Mouse (Mus musculus) CD8-positive naive resting alpha-beta T cell, adult 2 months (primary cell): Measurements from ENCODE around the gene Rab13.
A peak's percentile ranks its signal among the peaks of the same experiment; 100 is the strongest.
"Not testable (repeated sequence)": the region's sequence is repeated elsewhere in the genome, so short reads cannot be mapped to it uniquely, and the experiment has no call there.

ENCODE experiments used
- DNase-seq, 2 experiments: peaks; one replicate each; pipeline ENCODE4 v3.0.0; 2022; ENCODE audit warnings: low read depth in 2 of 2, low spot score in 2 of 2

The Rab13 gene

GRCm38 (mm10) chr3:90224331-90224730 lies 10.8 kb downstream of the Rab13 start:
- DNase-seq: no peak

GRCm38 (mm10) chr3:90231075-90231474 lies 17.6 kb downstream of the Rab13 start:
- no peak for DNase-seq

- peak; percentile 86 to 87 for DNase-seq
These were observed 18.2 kb downstream of the Rab13 start, which contains the start of gene Jtb for GRCm38 (mm10) chr3:90231507-90232333. Gene Jtb (plus strand): TSS chr3:90231597.

- DNase-seq: no peak
These were observed 27.8 kb downstream of the Rab13 start for GRCm38 (mm10) chr3:90241251-90241650.

- DNase-seq: no peak
These were observed 28.3 kb downstream of the Rab13 start for GRCm38 (mm10) chr3:90241669-90242358.

GRCm38 (mm10) chr3:90242984-90243775 lies 29.7 kb downstream of the Rab13 start, which contains the start of gene Creb3l4:
Gene Creb3l4 (minus strand): TSS chr3:90243512.
- DNase-seq: no peak

- DNase-seq: no peak
These were observed 31.9 kb downstream of the Rab13 start for GRCm38 (mm10) chr3:90245406-90245805.

- DNase-seq: no peak
These were observed 34.1 kb downstream of the Rab13 start for GRCm38 (mm10) chr3:90247630-90247959.

GRCm38 (mm10) chr3:90247960-90248745 lies 34.7 kb downstream of the Rab13 start, which contains the start of gene Slc39a1:
Gene Slc39a1 (plus strand): TSS chr3:90248172.
- DNase-seq: peak; percentile 70 to 79

GRCm38 (mm10) chr3:90248746-90249100 lies 35.2 kb downstream of the Rab13 start:
- DNase-seq: no peak

GRCm38 (mm10) chr3:90250791-90251190 lies 37.3 kb downstream of the Rab13 start:
- no peak for DNase-seq

GRCm38 (mm10) chr3:90251731-90252226 lies 38.3 kb downstream of the Rab13 start:
- DNase-seq: not testable (repeated sequence)

- not testable (repeated sequence) for DNase-seq
These were observed 39.2 kb downstream of the Rab13 start for GRCm38 (mm10) chr3:90252659-90253058.

GRCm38 (mm10) chr3:90253174-90253573 lies 39.7 kb downstream of the Rab13 start:
- not testable (repeated sequence) for DNase-seq

GRCm38 (mm10) chr3:90253653-90254418 lies 40.3 kb downstream of the Rab13 start, which contains the start of gene Crtc2:
Gene Crtc2 (plus strand): TSS chr3:90254163.
- DNase-seq: peak; percentile 84 to 87

GRCm38 (mm10) chr3:90254419-90255193 lies 41.1 kb downstream of the Rab13 start:
- DNase-seq: no peak

- no peak for DNase-seq
These were observed 41.7 kb downstream of the Rab13 start for GRCm38 (mm10) chr3:90255194-90255565.

GRCm38 (mm10) chr3:90255784-90256353 lies 42.4 kb downstream of the Rab13 start:
- DNase-seq: no peak
